ENCODE assay signal across 24 mouse cellular contexts in the genomic region with DNA sequence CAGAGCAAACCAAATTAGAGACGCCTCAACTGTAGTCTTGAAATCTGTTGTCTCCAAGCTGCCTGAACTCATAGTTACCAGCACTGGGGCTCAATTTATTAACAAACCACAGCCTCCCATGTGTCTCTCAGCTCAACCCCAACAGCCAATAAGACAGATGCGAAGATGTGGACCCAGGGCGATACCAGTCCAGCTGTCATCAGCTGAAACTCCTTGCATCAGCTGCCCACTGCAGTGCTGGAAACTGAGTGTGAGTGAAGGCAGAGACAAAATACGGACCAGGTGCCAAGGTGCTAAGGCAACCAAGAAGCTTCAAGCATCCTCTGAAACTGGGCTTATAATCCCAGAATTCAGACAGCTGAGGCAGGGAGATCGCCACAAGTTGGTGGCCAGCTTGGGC. TPM values are rescaled to one million over a fixed set of nuclear protein-coding genes. Genes with fewer than 3 reads are reported as not detected.
DNase-seq lines count a peak whose midpoint lies in the region; ATAC-seq lines count a peak whose summit lies in the region.
"Had no signal": no experiment of that assay in that cellular context is flagged by ENCODE, and none has a peak within 500 bp of the region (broad histone marks: within the 10 kb centered on the region; RNA-seq: fewer than 3 reads in every experiment).

No protein-coding gene starts in this region.

- no peak for ATAC-seq in liver, embryonic 11.5 days (replicated peaks; ENCODE audit: low FRiP score)
- ATAC-seq: activated CD4-positive, CD25-positive, alpha-beta regulatory T cell, adult 4 months; forebrain, postnatal 0 days; Patski had no signal

- no peak overlapping the region for H3K9ac ChIP-seq in liver, embryonic 11.5 days (ENCODE audit: low read depth, low read length)
- H3K9ac ChIP-seq: embryonic facial prominence, embryonic 12.5 days; forebrain, postnatal 0 days had no signal

- WGBS in liver, embryonic 11.5 days: 86% methylated on average over 5 of the region's 5 CpGs

- no peaks in the 10 kb centered on the region for H3K9me3 ChIP-seq in liver, embryonic 11.5 days (ENCODE audit: control insufficient read depth, low read length)
- H3K9me3 ChIP-seq: embryonic facial prominence, embryonic 10.5 days; embryonic facial prominence, embryonic 12.5 days; G1E had no signal

- peaks cover 3% of the 10 kb centered on the region for H3K27me3 ChIP-seq in liver, embryonic 11.5 days (replicated peaks; ENCODE audit: control insufficient read depth, insufficient read depth, low read length)

- DNase-seq in heart, adult 11 months: peak; percentile 65
- DNase-seq in heart, adult 18-20 months: no peak
- DNase-seq in urinary bladder, adult 2 months (ENCODE audit: low spot score): peak; percentile 7
- no peak for DNase-seq in urinary bladder, postnatal 36 days (ENCODE audit: low spot score in 2 of 2)
- no peak for DNase-seq in liver, embryonic 11.5 days (ENCODE audit: low spot score)
- DNase-seq: adrenal gland, adult 8-10 months; adrenal gland, postnatal 14 days; adrenal gland, postnatal 36 days; cerebellum, adult 11-12 months; cerebellum, adult 2 months; cerebellum, adult 9-10 months; cerebellum, postnatal 10 days; cerebellum, postnatal 25 days; forebrain, postnatal 0 days had no signal

- H3K4me3 ChIP-seq in liver, embryonic 11.5 days (ENCODE audit: low read depth, low read length): no peak overlapping the region
- H3K4me3 ChIP-seq: embryonic facial prominence, embryonic 10.5 days; embryonic facial prominence, embryonic 12.5 days had no signal

- H3K4me2 ChIP-seq in liver, embryonic 11.5 days: no peak overlapping the region
- H3K4me2 ChIP-seq: embryonic facial prominence, embryonic 12.5 days had no signal

- H3K4me1 ChIP-seq in liver, embryonic 11.5 days (replicated peaks; ENCODE audit: control insufficient read depth, insufficient read depth, low read length): peaks cover 16% of the 10 kb centered on the region

- H3K27ac ChIP-seq in liver, embryonic 11.5 days (ENCODE audit: low read depth, low read length): no peak overlapping the region
- H3K27ac ChIP-seq: embryonic facial prominence, embryonic 10.5 days; embryonic facial prominence, embryonic 12.5 days had no signal

- H3K36me3 ChIP-seq in liver, embryonic 11.5 days (ENCODE audit: control insufficient read depth, insufficient read depth, low read length): no peaks in the 10 kb centered on the region
- H3K36me3 ChIP-seq: embryonic facial prominence, embryonic 10.5 days; embryonic facial prominence, embryonic 12.5 days; G1E had no signal

RNA-seq across cellular contexts. Expression of gene Plcb2, which starts 3.7 kb away (rescaled TPM):
- 1 to 10 TPM; 1.4 to 2.6 TPM for total RNA-seq in heart, adult 18-20 months (2021)
- polyA plus RNA-seq in urinary bladder, adult 2 months (2012; rRNA removed): 2.6 and 3.0 TPM in 2 replicates
- polyA plus RNA-seq in liver, embryonic 11.5 days (2014; fragmentation: Nextera tagmentation; extraction: Ambion mirVana): 2.9 and 3.5 TPM in 2 replicates
- polyA plus RNA-seq: C2C12 had no signal

RNA-seq across cellular contexts. Expression of gene Inafm2, which starts 13.6 kb away (rescaled TPM):
- total RNA-seq in heart, adult 18-20 months (2021): 10 to 100 TPM; 31.3 to 35.1 TPM
- polyA plus RNA-seq in urinary bladder, adult 2 months (2012; rRNA removed): 35.9 and 38.5 TPM in 2 replicates
- 32.3 and 33.0 TPM in 2 replicates for polyA plus RNA-seq in liver, embryonic 11.5 days (2014; fragmentation: Nextera tagmentation; extraction: Ambion mirVana)

RNA-seq across cellular contexts. Expression of gene Ankrd63, which starts 28.2 kb away (rescaled TPM):
- 1 to 10 TPM; 1.1 to 1.3 TPM for total RNA-seq in heart, adult 18-20 months (2021)
- polyA plus RNA-seq in urinary bladder, adult 2 months (2012; rRNA removed): 0.69 and 0.93 TPM in 2 replicates
- 0.16 TPM in 1 of 2 replicates, not detected in the other for polyA plus RNA-seq in liver, embryonic 11.5 days (2014; fragmentation: Nextera tagmentation; extraction: Ambion mirVana)
- polyA plus RNA-seq: activated CD4-positive, CD25-positive, alpha-beta regulatory T cell, adult 4 months; embryonic facial prominence, embryonic 10.5 days; embryonic facial prominence, embryonic 12.5 days; forebrain, embryonic 11.5 days; G1E had no signal

RNA-seq across cellular contexts. Expression of gene Ccdc9b, which starts 30.5 kb away (rescaled TPM):
- total RNA-seq in heart, adult 18-20 months (2021): 10 to 100 TPM; 20.8 to 25.7 TPM
- 19.3 and 23.1 TPM in 2 replicates for polyA plus RNA-seq in urinary bladder, adult 2 months (2012; rRNA removed)
- 0.14 and 0.19 TPM in 2 replicates for polyA plus RNA-seq in liver, embryonic 11.5 days (2014; fragmentation: Nextera tagmentation; extraction: Ambion mirVana)
- polyA plus RNA-seq: activated CD4-positive, CD25-positive, alpha-beta regulatory T cell, adult 4 months; G1E had no signal

RNA-seq across cellular contexts. Expression of gene Phgr1, which starts 40.6 kb away (rescaled TPM):
- total RNA-seq in heart, adult 18-20 months (2021): not detected
- polyA plus RNA-seq in urinary bladder, adult 2 months (2012; rRNA removed): 0.16 TPM in 1 of 2 replicates, not detected in the other
- polyA plus RNA-seq in liver, embryonic 11.5 days (2014; fragmentation: Nextera tagmentation; extraction: Ambion mirVana): not detected in 2 replicates
- total RNA-seq: adrenal gland, adult 18-20 months; adrenal gland, adult 8-10 months; adrenal gland, postnatal 14 days; adrenal gland, postnatal 36 days; forebrain, postnatal 0 days; G1E had no signal
- polyA plus RNA-seq: activated CD4-positive, CD25-positive, alpha-beta regulatory T cell, adult 4 months; C2C12; cerebellum, adult 2 months; cortical plate, adult 2 months; embryonic facial prominence, embryonic 10.5 days; embryonic facial prominence, embryonic 12.5 days; forebrain, embryonic 11.5 days; forebrain, embryonic 14.5 days; forebrain, postnatal 0 days; G1E; Patski had no signal

Comparison
In these comparisons a context has a peak if more than half of its experiments do, and no peak if none do; other contexts are left out.
1. DNase-seq: peak in heart, adult 11 months (single experiment) and urinary bladder, adult 2 months (single experiment); none in heart, adult 18-20 months (0 of 2), urinary bladder, postnatal 36 days (0 of 2) and liver, embryonic 11.5 days (single experiment).